Mouse (Mus musculus): ENCODE results near the gene Bcat2. TPM values are rescaled to one million over a fixed set of nuclear protein-coding genes. Genes with fewer than 3 reads are reported as not detected.

Gene Bcat2
- total and polyA plus RNA-seq, 3 experiments, result 45.9 to 178 (median 114) TPM

GRCm38 (mm10) chr7:45573954-45574353 is 4.0 kb downstream of the Bcat2 start:
- TF ChIP-seq GATA1 (IDR thresholded peaks at IDR 0.05; ENCODE audit: borderline replicate concordance, low read length), result no peak
- no peak for TF ChIP-seq TAL1 (conservative IDR thresholded peaks at IDR 0.05; ENCODE audit: low read depth, low read length)
- no peak for TF ChIP-seq GATA2 (IDR thresholded peaks at IDR 0.05; ENCODE audit: borderline replicate concordance, low read depth, low read length)
- TF ChIP-seq POLR2AphosphoS5 (IDR thresholded peaks at IDR 0.05; ENCODE audit: insufficient replicate concordance, low read depth, low read length), result no peak
- TF ChIP-seq CTCF (IDR thresholded peaks at IDR 0.05; ENCODE audit: low read depth, low read length), result no peak
- no peak for DNase-seq (ENCODE audit: low spot score)
- Histone ChIP-seq H3K9me3 (replicated peaks) (no peaks in the 10 kb centered on the region), H3K36me3 (replicated peaks) (peaks cover 61% of the 10 kb centered on the region), H3K4me1 (ENCODE audit: insufficient read depth, low read depth, low read length) (peaks cover 59% of the 10 kb centered on the region), H3K27me3 (ENCODE audit: insufficient read depth, low read length) (no peaks in the 10 kb centered on the region), H3K4me3 (ENCODE audit: low read depth, low read length) (no peak overlapping the region)
- ATAC-seq (ENCODE audit: extremely low read depth, insufficient number of reproducible peaks, low FRiP score, poor library complexity, severe bottlenecking), result no peak

GRCm38 (mm10) chr7:45574472-45575379 is 4.8 kb downstream of the Bcat2 start:
- H3K9me3 ChIP-seq (replicated peaks), result no peaks in the 10 kb centered on the region
- H3K4me1 ChIP-seq (ENCODE audit: insufficient read depth, low read depth, low read length), result peaks cover 51% of the 10 kb centered on the region
- 0 out of 2 replicates have a peak overlapping the region, but pooled peaks have one; percentile 11 for H3K4me3 ChIP-seq (ENCODE audit: low read depth, low read length)
- ATAC-seq (ENCODE audit: extremely low read depth, insufficient number of reproducible peaks, low FRiP score, poor library complexity, severe bottlenecking) (no peak), DNase-seq (ENCODE audit: low spot score) (no peak)
- H3K27me3 ChIP-seq (ENCODE audit: insufficient read depth, low read length), result no peaks in the 10 kb centered on the region
- TF ChIP-seq GATA1 (IDR thresholded peaks at IDR 0.05; ENCODE audit: borderline replicate concordance, low read length) (no peak), CTCF (IDR thresholded peaks at IDR 0.05; ENCODE audit: low read depth, low read length) (no peak), GATA2 (IDR thresholded peaks at IDR 0.05; ENCODE audit: borderline replicate concordance, low read depth, low read length) (no peak), POLR2AphosphoS5 (IDR thresholded peaks at IDR 0.05; ENCODE audit: insufficient replicate concordance, low read depth, low read length) (no peak), TAL1 (conservative IDR thresholded peaks at IDR 0.05; ENCODE audit: low read depth, low read length) (no peak)
- H3K36me3 ChIP-seq (replicated peaks), result peaks cover 64% of the 10 kb centered on the region

GRCm38 (mm10) chr7:45585923-45586322 is 16.0 kb downstream of the Bcat2 start:
- Histone ChIP-seq H3K36me3 (replicated peaks) (peaks cover 93% of the 10 kb centered on the region), H3K27me3 (ENCODE audit: insufficient read depth, low read length) (no peaks in the 10 kb centered on the region), H3K4me3 (ENCODE audit: low read depth, low read length) (no peak overlapping the region), H3K4me1 (ENCODE audit: insufficient read depth, low read depth, low read length) (peaks cover 12% of the 10 kb centered on the region), H3K9me3 (replicated peaks) (no peaks in the 10 kb centered on the region)
- TF ChIP-seq GATA1 (IDR thresholded peaks at IDR 0.05; ENCODE audit: borderline replicate concordance, low read length) (no peak), POLR2AphosphoS5 (IDR thresholded peaks at IDR 0.05; ENCODE audit: insufficient replicate concordance, low read depth, low read length) (no peak), GATA2 (IDR thresholded peaks at IDR 0.05; ENCODE audit: borderline replicate concordance, low read depth, low read length) (no peak), TAL1 (conservative IDR thresholded peaks at IDR 0.05; ENCODE audit: low read depth, low read length) (no peak), CTCF (IDR thresholded peaks at IDR 0.05; ENCODE audit: low read depth, low read length) (no peak)
- ATAC-seq (ENCODE audit: extremely low read depth, insufficient number of reproducible peaks, low FRiP score, poor library complexity, severe bottlenecking), result no peak
- DNase-seq (ENCODE audit: low spot score), result no peak

GRCm38 (mm10) chr7:45587631-45588592 is 18.0 kb downstream of the Bcat2 start:
- peaks cover 76% of the 10 kb centered on the region for H3K36me3 ChIP-seq (replicated peaks)

GRCm38 (mm10) chr7:45589173-45589572 is 19.2 kb downstream of the Bcat2 start:
- peak; percentile 59 for TF ChIP-seq CTCF (IDR thresholded peaks at IDR 0.05; ENCODE audit: low read depth, low read length)
- no peak for TF ChIP-seq POLR2AphosphoS5 (IDR thresholded peaks at IDR 0.05; ENCODE audit: insufficient replicate concordance, low read depth, low read length)
- Histone ChIP-seq H3K4me3 (ENCODE audit: low read depth, low read length) (peak overlapping the region; percentile 46; the same call in 1 of the 2 replicates), H3K36me3 (replicated peaks) (peaks cover 67% of the 10 kb centered on the region), H3K9me3 (replicated peaks) (no peaks in the 10 kb centered on the region), H3K4me1 (ENCODE audit: insufficient read depth, low read depth, low read length) (peaks cover 24% of the 10 kb centered on the region), H3K27me3 (ENCODE audit: insufficient read depth, low read length) (no peaks in the 10 kb centered on the region)
- DNase-seq (ENCODE audit: low spot score) (peak; percentile 65), ATAC-seq (ENCODE audit: extremely low read depth, insufficient number of reproducible peaks, low FRiP score, poor library complexity, severe bottlenecking) (peak; percentile 37; the same call in 1 of the 2 replicates)

More at GRCm38 (mm10) chr7:45587631-45588592, 18.0 kb downstream of the Bcat2 start:
- ATAC-seq (ENCODE audit: extremely low read depth, insufficient number of reproducible peaks, low FRiP score, poor library complexity, severe bottlenecking), result no peak
- no peaks in the 10 kb centered on the region for H3K9me3 ChIP-seq (replicated peaks)
- TF ChIP-seq GATA1 (IDR thresholded peaks at IDR 0.05; ENCODE audit: borderline replicate concordance, low read length) (no peak), GATA2 (IDR thresholded peaks at IDR 0.05; ENCODE audit: borderline replicate concordance, low read depth, low read length) (no peak), TAL1 (conservative IDR thresholded peaks at IDR 0.05; ENCODE audit: low read depth, low read length) (no peak), CTCF (IDR thresholded peaks at IDR 0.05; ENCODE audit: low read depth, low read length) (no peak)
- peaks cover 21% of the 10 kb centered on the region for H3K4me1 ChIP-seq (ENCODE audit: insufficient read depth, low read depth, low read length)
- DNase-seq (ENCODE audit: low spot score), result no peak
- H3K27me3 ChIP-seq (ENCODE audit: insufficient read depth, low read length), result no peaks in the 10 kb centered on the region
- no peak overlapping the region for H3K4me3 ChIP-seq (ENCODE audit: low read depth, low read length)

DNA sequence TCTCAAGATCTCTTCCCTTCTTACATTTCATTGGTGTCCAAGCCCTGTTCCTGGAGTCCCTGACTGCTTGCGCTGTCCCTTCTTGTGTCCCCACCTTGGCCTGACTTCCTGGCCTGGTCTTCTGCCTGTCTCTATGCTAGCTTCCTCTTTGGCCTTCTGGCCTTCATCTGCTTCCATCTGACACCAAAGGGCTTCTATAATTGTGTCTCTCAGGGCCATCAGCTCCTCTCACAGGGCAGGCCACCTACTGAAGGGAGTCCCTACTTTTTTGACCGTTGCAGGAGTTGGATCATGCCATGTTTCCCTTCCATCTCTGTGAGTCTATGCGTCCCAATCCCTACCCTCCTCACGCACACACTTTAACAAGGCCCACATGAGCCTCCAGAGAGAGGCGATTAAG is 19.9 kb downstream of the Bcat2 start:
- ATAC-seq (ENCODE audit: extremely low read depth, insufficient number of reproducible peaks, low FRiP score, poor library complexity, severe bottlenecking) (no peak), DNase-seq (ENCODE audit: low spot score) (no peak)
- no peak overlapping the region for H3K4me3 ChIP-seq (ENCODE audit: low read depth, low read length)
- TF ChIP-seq TAL1 (conservative IDR thresholded peaks at IDR 0.05; ENCODE audit: low read depth, low read length), result no peak
- no peak for TF ChIP-seq POLR2AphosphoS5 (IDR thresholded peaks at IDR 0.05; ENCODE audit: insufficient replicate concordance, low read depth, low read length)
- TF ChIP-seq GATA2 (IDR thresholded peaks at IDR 0.05; ENCODE audit: borderline replicate concordance, low read depth, low read length), result no peak
- no peak for TF ChIP-seq CTCF (IDR thresholded peaks at IDR 0.05; ENCODE audit: low read depth, low read length)
- no peak for TF ChIP-seq GATA1 (IDR thresholded peaks at IDR 0.05; ENCODE audit: borderline replicate concordance, low read length)
- no peaks in the 10 kb centered on the region for H3K9me3 ChIP-seq (replicated peaks)
- peaks cover 27% of the 10 kb centered on the region for H3K4me1 ChIP-seq (ENCODE audit: insufficient read depth, low read depth, low read length)
- no peaks in the 10 kb centered on the region for H3K27me3 ChIP-seq (ENCODE audit: insufficient read depth, low read length)
- peaks cover 59% of the 10 kb centered on the region for H3K36me3 ChIP-seq (replicated peaks)
